Mouse (Mus musculus): ENCODE results near the gene Extl2. TPM values are rescaled to one million over a fixed set of nuclear protein-coding genes. Genes with fewer than 3 reads are reported as not detected.

The Extl2 gene
- total RNA-seq, 2 experiments from 2014 or later: 14.1 to 14.5 TPM

GRCm38 (mm10) chr3:116006284-116006977 lies 831 bp upstream of the Extl2 start:
- intact Hi-C loops (cut with DNase I): loop anchor here (2.0 to 5.0 kb wide), 2 partner anchors 14 to 656 kb away; partner anchors contain the start of gene Mfsd14a
- DNase-seq: peak in 1 of 2 experiments; percentile 25

GRCm38 (mm10) chr3:116007941-116008440 lies 729 bp downstream of the Extl2 start:
- intact Hi-C loops (cut with DNase I): loop anchor here (2.0 to 5.0 kb wide), 2 partner anchors 15 to 654 kb away; partner anchors contain the start of gene Mfsd14a
- peak; percentile 66 to 76 for DNase-seq

- DNase-seq: no peak
- intact Hi-C loops (cut with DNase I): loop anchor here (5.0 kb wide), 1 partner anchor 653 kb away; the partner anchor contains the start of gene Mfsd14a
Observed at GRCm38 (mm10) chr3:116009622-116010344, 2.5 kb downstream of the Extl2 start.

- intact Hi-C loops (cut with DNase I): no loop called here
Observed at GRCm38 (mm10) chr3:116014901-116015300, 7.6 kb downstream of the Extl2 start.

GRCm38 (mm10) chr3:116016116-116016515 lies 8.9 kb downstream of the Extl2 start:
- DNase-seq: no peak
- intact Hi-C loops (cut with DNase I): no loop called here

More at GRCm38 (mm10) chr3:116014901-116015300, 7.6 kb downstream of the Extl2 start:
- no peak for DNase-seq

- intact Hi-C loops (cut with DNase I): no loop called here
- DNase-seq: no peak
Observed at GRCm38 (mm10) chr3:116018606-116019005, 11.3 kb downstream of the Extl2 start.

- intact Hi-C loops (cut with DNase I): no loop called here
Observed at GRCm38 (mm10) chr3:116019136-116019535, 11.9 kb downstream of the Extl2 start.

GRCm38 (mm10) chr3:116024236-116024635 lies 17.0 kb downstream of the Extl2 start:
- DNase-seq: no peak
- intact Hi-C loops (cut with DNase I): loop anchor here (10.0 kb wide), 1 partner anchor 571 kb away; the partner anchor contains the start of gene Sass6

More at GRCm38 (mm10) chr3:116019136-116019535, 11.9 kb downstream of the Extl2 start:
- DNase-seq: no peak

- intact Hi-C loops (cut with DNase I): loop anchor here (10.0 kb wide), 1 partner anchor 570 kb away; the partner anchor contains the start of gene Sass6
Observed at GRCm38 (mm10) chr3:116024669-116025068, 17.4 kb downstream of the Extl2 start.

GRCm38 (mm10) chr3:116025701-116026100 lies 18.4 kb downstream of the Extl2 start:
- no peak for DNase-seq
- intact Hi-C loops (cut with DNase I): loop anchor here (10.0 kb wide), 1 partner anchor 569 kb away; the partner anchor contains the start of gene Sass6

More at GRCm38 (mm10) chr3:116024669-116025068, 17.4 kb downstream of the Extl2 start:
- DNase-seq: no peak

- intact Hi-C loops (cut with DNase I): loop anchor here (1.0 to 10.0 kb wide), 2 partner anchors 568 to 781 kb away; partner anchors contain the start of genes Agl and Sass6
- no peak for DNase-seq
Observed at GRCm38 (mm10) chr3:116026996-116027395, 19.7 kb downstream of the Extl2 start.

GRCm38 (mm10) chr3:116030152-116030788 lies 23.0 kb downstream of the Extl2 start:
- DNase-seq: no peak
- intact Hi-C loops (cut with DNase I): loop anchor here (5.0 to 10.0 kb wide), 2 partner anchors 477 to 725 kb away; partner anchors contain the start of gene Rtca

GRCm38 (mm10) chr3:116033218-116033870 lies 26.1 kb downstream of the Extl2 start:
- intact Hi-C loops (cut with DNase I): loop anchor here (1.0 to 10.0 kb wide), 3 partner anchors 294 to 721 kb away; partner anchors contain the start of gene Rtca
- no peak for DNase-seq

- peak in 1 of 2 experiments; percentile 17 for DNase-seq
- intact Hi-C loops (cut with DNase I): loop anchor here (1.0 to 10.0 kb wide), 3 partner anchors 293 to 721 kb away; partner anchors contain the start of gene Rtca
Observed at GRCm38 (mm10) chr3:116033871-116034222, 26.6 kb downstream of the Extl2 start.

- DNase-seq: no peak
- intact Hi-C loops (cut with DNase I): loop anchor here (2.0 kb wide), 2 partner anchors 170 to 286 kb away; no protein-coding TSS in a partner anchor
Observed at GRCm38 (mm10) chr3:116040776-116041175, 33.5 kb downstream of the Extl2 start.

- DNase-seq: no peak
- intact Hi-C loops (cut with DNase I): loop anchor here (1.0 kb wide), 1 partner anchor 281 kb away; no protein-coding TSS in a partner anchor
Observed at GRCm38 (mm10) chr3:116046000-116046399, 38.7 kb downstream of the Extl2 start.

GRCm38 (mm10) chr3:116047034-116047433 lies 39.8 kb downstream of the Extl2 start:
- intact Hi-C loops (cut with DNase I): no loop called here
- DNase-seq: no peak

GRCm38 (mm10) chr3:116057078-116057477 lies 49.8 kb downstream of the Extl2 start:
- intact Hi-C loops (cut with DNase I): no loop called here

GRCm38 (mm10) chr3:116060320-116060719 lies 53.1 kb downstream of the Extl2 start:
- no peak for DNase-seq
- intact Hi-C loops (cut with DNase I): no loop called here

More at GRCm38 (mm10) chr3:116057078-116057477, 49.8 kb downstream of the Extl2 start:
- DNase-seq: no peak
